Mouse (Mus musculus) MEL (cell line): ENCODE data around the gene Car12.

Experiments used
- EP300 ChIP-seq, 2 experiments: IDR thresholded peaks; 2 replicates each; pipeline ENCODE4 v1.6.1; 2011; ENCODE audit warnings: improper control_type of control experiment in 2 of 2, low read length in 2 of 2, low read depth in 1 of 2, mild to moderate bottlenecking in 1 of 2
- GABPA ChIP-seq: IDR thresholded peaks from 2 replicates; pipeline ENCODE4 v1.6.1; 2012; ENCODE audit warnings: low read depth, mild to moderate bottlenecking, inconsistent platforms, low read length, improper control_type of control experiment, moderate library complexity
- POLR2A ChIP-seq, 2 experiments: IDR thresholded peaks; 2 replicates each; pipeline ENCODE4 v1.6.1; 2011 to 2012; ENCODE audit warnings: low read length in 2 of 2, mild to moderate bottlenecking in 2 of 2, control low read depth in 1 of 2, improper control_type of control experiment in 1 of 2, low read depth in 1 of 2, moderate library complexity in 1 of 2; ENCODE audit not compliant: control insufficient read depth in 1 of 2, insufficient read depth in 1 of 2, poor library complexity in 1 of 2
- TAL1 ChIP-seq: IDR thresholded peaks from 2 replicates; pipeline ENCODE4 v1.6.1; 2012; ENCODE audit warnings: mild to moderate bottlenecking, inconsistent platforms, low read length, moderate library complexity, mixed read lengths

DNA sequence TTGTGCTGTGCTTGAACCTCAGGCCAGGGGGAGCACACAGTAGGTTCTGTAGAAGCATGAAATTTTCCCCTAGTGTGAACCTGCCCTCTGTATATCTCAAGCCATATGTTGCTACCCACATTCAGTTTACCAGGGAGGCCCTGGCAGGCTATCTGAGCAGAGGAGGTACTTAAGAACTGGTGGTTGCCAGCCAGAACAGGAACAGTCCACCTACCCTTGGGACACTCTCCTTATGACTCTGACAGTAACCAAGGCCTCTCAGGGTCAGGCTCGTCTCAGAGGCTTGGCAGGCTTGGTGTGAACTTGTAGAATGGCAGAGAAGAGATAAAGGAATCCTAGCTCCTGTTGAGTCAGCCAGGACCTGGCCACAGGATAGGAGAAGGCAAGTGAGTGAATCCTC lies 47.5 kb downstream of the Car12 start:
- TF ChIP-seq POLR2A (IDR thresholded peaks at IDR 0.05; ENCODE audit: control insufficient read depth in 1 of 2, insufficient read depth in 1 of 2, low read depth in 1 of 2, low read length in 2 of 2, poor library complexity in 1 of 2) (no peak), TAL1 (no peak), EP300 (IDR thresholded peaks at IDR 0.05; ENCODE audit: low read depth in 1 of 2, low read length in 2 of 2) (no peak), GABPA (no peak)
